Mouse (Mus musculus): ENCODE measurements around the gene Tex38.

The Tex38 gene

DNA sequence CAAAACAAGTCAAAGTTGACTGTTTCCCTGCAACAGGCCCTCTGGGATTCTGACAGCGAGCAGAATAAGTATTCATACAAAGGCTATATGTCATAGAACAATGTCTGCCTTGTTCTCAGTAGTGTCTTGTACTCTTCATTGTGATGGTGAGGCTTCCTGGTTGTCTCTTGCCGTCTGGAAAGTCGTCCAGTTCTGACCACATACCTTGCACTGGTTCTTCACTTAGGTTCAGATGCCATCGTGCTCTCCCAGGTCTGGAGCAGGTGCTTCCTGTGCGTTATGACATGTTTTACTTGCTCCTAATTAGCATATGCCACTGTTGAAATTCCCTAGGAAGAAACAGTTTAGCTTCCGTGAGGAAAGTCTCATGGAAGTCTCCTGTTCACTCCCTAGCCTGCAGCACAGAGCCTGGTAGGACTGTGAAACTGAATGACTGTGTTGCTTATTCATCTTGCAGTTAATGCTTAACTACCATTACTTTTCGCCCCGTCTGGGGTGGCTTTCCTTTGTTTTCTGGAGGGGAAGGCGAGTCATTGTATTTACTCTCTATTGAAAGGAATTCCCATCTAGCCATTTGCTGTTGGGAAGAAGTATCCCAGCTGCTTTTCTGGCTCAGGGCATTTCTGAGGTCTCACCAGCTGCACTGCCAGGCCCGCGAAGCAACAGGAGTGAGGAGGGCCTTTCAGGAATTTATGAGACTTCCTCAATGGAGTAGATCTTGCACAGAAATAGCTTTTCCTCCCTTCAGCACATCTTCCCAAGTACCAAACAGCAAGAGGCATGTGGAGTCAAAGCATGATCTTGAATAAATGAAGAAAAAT lies 13.0 kb downstream of the Tex38 start:
- DNase-seq: no peak

DNA sequence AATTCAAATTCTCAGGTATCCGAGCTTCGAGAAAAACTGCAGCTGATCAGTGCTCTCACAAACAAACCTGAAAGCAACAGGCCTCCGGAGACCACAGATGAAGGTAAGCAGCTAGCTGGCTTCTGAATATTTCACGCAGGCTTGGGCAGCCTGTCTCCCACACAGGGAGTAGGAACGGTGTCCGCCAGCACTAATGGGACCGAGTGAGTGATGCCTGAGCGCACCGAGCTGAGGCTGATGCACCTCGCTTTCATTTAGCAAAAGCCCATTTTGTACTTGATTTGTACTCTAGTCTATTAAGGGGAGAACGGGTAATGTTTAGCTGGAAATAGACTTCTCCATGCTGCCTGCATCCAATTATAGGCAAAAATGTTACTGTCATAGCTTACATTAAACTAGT lies 16.2 kb downstream of the Tex38 start:
- no peak for DNase-seq

DNA sequence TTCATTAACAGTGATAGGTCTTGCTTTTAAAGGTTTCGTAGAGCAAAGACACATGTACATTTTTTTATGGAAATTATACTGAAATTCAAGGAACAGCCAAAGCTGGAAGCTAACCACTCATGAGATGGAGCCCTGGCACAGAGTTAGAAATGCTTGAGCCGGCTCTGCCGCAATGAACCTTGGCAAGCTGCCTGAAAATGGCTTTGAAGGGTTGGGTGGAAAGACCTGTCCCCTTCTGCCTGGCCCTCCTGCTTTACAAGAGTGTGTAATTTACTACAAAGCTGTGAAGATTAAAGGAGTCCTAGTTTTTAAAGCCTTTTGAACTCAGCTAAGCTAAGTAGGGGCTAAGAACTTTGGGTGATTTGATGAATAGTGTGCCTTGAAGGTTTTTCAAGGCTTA lies 19.6 kb downstream of the Tex38 start:
- no peak for DNase-seq

DNA sequence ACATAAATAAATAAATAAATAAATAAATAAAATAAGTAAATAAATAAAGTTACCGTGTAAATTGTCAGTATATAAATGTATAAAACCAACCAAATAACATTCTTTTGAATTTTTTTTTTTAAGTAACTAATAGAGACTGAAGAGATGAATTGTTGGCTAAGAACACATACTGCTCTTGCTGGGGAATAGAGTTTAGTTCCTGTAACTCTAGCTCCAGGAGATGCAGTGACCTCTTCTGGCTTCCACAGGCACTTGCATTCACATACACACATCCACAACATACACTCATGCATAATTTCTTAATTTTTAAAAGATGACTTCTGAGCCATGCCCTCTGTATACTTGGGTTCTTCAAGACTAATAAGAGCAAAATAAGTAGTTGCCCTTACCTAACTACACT lies 26.0 kb downstream of the Tex38 start:
- no peak for DNase-seq

DNA sequence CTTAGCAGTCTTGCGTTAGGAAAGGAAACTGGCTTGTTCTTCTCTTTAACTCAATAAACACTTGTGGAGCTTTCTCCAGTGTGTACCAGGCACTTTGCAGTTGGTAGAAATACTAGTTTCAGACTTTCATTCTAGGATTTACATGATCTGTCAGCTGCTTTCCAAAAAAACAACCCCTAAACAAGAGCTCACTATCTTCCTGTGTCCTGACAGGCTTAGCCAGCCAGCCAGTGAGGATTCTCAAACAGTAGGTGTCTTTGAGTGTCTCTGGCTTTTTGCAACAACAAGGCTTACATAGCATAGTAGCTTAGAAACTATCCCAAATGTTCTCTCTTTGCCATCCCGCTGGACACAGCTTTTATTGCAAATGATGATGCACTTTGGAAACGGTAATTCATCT lies 26.7 kb downstream of the Tex38 start:
- DNase-seq: no peak

DNA sequence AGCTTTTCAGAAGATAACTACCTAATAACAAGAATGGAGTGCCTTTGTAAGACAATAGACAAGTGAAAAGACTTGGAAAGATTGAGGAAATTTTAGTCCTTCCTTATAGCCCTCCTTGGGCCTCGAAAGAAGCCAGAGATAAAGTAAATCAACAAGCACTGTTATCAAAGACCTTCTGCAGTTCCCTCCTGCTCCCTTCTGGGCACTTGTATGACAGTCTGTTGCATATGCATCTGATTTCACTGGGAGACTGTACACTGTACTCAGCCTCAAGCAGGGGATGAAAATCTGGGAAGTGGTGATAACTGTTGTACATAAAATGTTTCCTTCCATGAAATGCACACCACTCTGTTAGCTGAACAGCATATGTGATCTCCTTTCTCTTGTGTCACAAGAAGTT lies 31.5 kb downstream of the Tex38 start:
- DNase-seq: no peak

DNA sequence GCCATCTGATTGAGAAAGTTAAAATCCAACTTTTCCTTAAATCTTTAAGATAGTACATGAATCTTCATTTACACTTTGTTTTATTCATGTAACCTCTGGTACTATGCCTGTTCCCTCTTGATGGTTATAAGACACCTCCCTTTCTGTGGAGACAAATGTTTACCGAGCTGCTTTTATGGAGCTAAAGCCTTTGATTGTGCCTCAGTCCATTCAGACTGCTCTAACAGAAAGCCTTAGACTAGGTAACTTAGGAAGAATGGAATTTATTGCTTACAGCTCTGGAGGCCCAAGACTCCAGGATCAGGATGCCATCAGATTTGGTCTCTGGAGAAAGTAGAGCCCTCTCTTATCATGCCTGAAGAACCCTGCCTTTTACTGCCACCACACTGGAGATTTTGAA lies 32.6 kb downstream of the Tex38 start:
- no peak for DNase-seq

DNA sequence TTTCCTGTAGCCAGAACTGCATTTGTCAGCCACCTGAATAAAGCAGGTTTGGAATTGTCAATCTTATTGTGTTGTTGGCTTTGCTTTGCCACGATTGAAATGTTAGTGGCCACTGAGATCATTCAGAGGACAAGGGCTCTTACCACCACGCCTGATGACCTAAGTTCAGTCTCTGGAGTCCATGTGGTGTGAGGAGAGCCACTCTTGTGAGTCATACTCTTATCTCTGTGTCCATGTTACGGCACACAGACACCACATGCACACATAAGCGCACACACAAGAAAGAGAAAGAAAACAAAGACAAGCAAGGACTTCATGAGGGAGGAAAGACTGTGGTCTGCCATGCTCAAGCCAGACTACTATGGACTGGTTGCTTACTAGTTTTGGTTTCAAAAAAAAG lies 37.7 kb downstream of the Tex38 start:
- DNase-seq: no peak

DNA sequence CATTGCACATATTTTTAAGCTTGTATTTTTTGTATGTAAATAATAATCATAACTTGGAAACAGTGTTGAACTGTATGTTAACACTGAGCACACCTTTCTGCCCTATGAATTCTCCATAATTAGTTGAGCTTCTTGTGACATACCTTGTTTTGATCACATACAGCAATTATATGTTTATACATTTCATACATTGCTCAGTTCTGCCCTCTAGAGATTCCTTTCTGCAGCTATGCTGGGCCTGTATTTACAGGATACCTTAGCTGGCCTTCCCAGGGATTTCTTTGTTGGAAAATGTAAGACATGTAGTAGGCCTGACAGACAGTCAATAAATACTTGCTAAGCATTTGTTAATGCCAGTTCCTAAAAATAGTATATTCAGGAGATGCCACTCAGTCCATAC lies 38.2 kb downstream of the Tex38 start:
- DNase-seq: no peak

DNA sequence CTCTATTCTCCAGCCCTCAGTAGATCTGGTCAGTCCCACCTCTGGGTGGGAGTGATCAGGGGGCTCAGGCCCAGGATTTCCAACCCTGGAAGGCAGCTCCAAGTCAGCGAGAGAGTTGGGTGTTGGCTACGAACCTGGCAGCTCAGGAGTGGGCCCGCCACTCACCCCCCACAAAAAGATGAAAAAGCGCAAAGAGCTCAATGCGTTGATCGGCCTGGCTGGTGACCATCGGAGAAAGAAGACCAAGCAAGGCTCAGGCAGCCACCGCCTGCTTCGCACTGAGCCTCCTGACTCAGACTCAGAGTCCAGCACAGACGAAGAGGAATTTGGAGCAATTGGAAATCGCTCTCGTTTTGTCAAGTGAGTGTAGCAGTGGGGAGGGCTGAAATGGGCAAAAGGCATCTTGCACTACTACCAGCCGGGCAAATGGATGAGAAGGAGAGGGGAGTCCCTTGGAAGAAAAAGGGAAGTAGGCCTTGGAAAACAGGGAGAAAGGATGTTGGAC lies 42.3 kb downstream of the Tex38 start:
- DNase-seq: peak in 1 of 2 experiments; percentile 3

DNA sequence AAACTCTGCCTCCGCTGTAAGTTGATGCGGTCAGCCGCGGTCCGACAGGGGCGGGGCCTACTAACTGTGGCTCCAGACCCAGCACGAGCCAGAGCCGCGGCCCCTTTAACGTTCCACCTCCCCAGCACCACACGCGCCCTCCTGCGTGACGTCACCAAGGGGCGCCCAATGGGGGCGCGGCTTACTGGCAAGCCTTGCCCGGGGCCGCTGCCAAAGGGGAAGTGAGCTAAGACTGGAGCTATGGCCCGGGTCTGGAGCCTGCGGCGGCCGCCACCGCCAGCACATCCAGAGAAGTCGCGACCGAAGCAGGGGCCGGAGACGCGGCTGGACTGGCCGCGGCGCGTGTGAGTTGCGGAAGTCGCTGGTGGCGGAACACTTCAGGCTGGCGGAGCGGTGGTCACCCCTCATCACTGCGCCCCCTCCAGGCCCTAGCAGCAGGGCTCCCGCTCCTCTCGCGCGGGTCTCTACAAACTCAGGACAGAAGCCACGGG lies 43.2 kb downstream of the Tex38 start, which contains the start of gene Efcab14:
Efcab14 (plus strand) TSS at position 194 of the 491 bp plus-strand sequence.
- peak; percentile 98 for DNase-seq

DNA sequence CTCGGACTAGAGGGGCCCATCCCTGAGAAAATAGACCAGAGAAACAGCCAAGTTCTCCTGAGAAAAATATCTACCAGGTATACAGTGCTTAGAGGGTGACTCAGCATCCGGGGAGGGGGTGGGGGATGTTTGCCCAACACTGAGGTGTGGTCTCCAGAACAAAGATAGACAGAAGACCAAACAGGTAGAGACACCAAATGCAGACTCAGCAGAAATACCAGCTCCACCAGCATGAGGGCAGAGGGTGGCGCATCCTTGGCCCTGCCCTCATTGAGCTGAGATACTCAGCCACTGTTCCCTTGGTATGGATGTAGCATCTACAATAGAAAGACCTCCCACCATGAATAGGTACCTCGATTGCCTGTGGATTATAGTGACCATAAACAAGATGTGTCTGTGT lies 46.0 kb downstream of the Tex38 start:
- DNase-seq: no peak

DNA sequence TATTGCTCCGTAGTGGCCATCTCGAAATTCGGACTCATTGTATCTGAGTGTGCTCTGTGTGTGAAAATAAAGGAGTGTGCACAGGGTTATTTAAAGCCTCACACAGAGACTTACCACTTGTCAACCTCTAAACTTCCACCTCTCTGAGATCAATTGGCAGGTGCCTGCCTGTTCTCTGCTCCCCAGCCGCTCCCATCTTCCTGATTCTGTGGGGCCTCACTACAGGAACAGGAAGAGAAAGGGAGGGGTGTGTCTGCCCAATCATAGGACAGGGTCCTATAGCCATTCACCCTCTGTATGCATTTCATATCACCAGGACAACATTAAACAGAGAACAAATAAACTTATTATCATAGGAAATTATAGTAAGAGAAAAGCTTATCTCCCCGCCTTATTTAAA lies 47.1 kb downstream of the Tex38 start:
- DNase-seq: no peak

DNA sequence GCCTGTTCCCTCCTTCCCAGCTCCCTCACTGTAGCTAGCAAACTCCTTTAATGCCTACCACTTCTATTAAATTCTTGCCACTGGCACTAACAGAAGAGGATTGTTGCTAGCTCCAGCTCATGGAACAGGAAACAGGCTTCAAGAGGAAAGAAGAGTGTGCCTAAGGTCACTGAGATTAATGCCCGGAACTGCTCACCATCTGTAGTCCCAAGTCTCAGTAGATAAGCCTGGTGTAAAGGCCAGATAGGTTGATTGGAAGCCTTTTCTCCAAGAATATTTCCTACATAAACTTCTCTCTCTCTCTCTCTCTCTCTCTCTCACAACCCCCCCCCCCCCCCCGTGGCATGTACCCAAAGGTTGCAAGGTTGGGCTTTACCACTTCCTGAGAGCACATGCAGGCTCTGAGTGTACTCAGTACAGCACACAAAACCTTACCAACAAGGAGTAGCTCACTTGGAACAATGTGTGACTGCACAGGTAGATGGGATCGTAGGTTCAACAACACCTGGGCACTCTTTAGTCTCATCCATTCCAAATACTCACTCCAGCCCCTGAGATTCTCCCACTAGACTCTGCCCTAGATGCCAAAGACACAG lies 48.5 kb downstream of the Tex38 start:
- DNase-seq: no peak

DNA sequence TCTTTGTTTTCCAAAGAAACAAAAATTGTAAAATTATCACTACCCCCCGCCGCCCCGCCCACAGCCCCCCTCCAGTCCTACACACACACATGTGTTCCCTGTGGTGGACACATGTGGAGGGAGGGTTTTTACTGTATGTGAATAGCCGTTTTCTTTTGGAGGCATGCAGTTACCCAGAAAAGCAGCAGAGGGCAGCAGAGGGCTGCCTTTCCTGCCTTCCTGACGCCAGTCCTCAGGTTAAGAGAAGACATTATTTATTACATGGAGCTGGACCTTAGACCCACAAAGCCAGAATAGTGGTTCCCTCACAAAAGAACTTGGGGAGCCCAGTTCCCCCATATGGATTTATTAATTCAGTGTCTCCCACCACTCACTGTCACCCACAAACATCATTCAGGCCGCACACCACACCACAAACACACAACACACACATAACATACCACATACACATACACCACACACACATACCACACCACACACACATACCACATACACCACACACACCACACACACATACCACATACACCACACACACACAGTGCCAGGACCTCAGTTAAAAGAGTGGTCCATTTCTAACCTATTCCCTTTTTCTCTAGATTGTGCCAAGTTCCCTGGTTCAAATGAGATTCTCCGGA lies 49.1 kb downstream of the Tex38 start:
- DNase-seq: peak; percentile 73 to 80
